Mouse (Mus musculus) liver, embryonic 13.5 days (tissue): ENCODE measurements around the gene Hist1h2bg. TPM values are rescaled to one million over a fixed set of nuclear protein-coding genes. Genes with fewer than 3 reads are reported as not detected.
A peak's percentile ranks its signal among the peaks of the same experiment; 100 is the strongest.
"Not testable (repeated sequence)": the region's sequence is repeated elsewhere in the genome, so short reads cannot be mapped to it uniquely, and the experiment has no call there.

Experiments used
- ATAC-seq: fragments of 200-750 bp; cut with Nextera tagmentation; 2 replicates; pipeline ENCODE4 v1.8.0; 2017; ENCODE audit warnings: low read depth, mild to moderate bottlenecking, moderate number of reproducible peaks, moderate library complexity
- DNase-seq: peaks from one replicate; pipeline ENCODE4 v3.0.0; 2022
- H3K27ac ChIP-seq: fragments of 300-500 bp; sonication (generic); 2 replicates; pipeline ENCODE4 v1.5.1; 2015; ENCODE audit warnings: moderate library complexity, mild to moderate bottlenecking, inconsistent platforms
- H3K27me3 ChIP-seq: fragments of 300-500 bp; sonication (generic); 2 replicates; pipeline ENCODE4 v1.6.1; 2015; ENCODE audit warnings: mild to moderate bottlenecking, inconsistent platforms
- H3K36me3 ChIP-seq: fragments of 300-500 bp; sonication (generic); 2 replicates; pipeline ENCODE4 v1.6.1; 2015; ENCODE audit warnings: mild to moderate bottlenecking, inconsistent platforms
- H3K4me1 ChIP-seq: fragments of 300-500 bp; sonication (generic); replicated peaks from 2 replicates; pipeline ENCODE4 v1.6.1; 2015; ENCODE audit warnings: inconsistent platforms
- H3K4me2 ChIP-seq: fragments of 300-500 bp; sonication (generic); 2 replicates; pipeline ENCODE4 v1.6.1; 2015; ENCODE audit warnings: inconsistent platforms, mild to moderate bottlenecking, moderate library complexity
- H3K4me3 ChIP-seq: fragments of 300-500 bp; sonication (generic); replicated peaks from 2 replicates; pipeline ENCODE4 v1.5.1; 2015; ENCODE audit warnings: mild to moderate bottlenecking, inconsistent platforms
- H3K9ac ChIP-seq: fragments of 300-500 bp; sonication (generic); 2 replicates; pipeline ENCODE4 v1.6.1; 2015; ENCODE audit warnings: mild to moderate bottlenecking, inconsistent platforms
- H3K9me3 ChIP-seq: fragments of 300-500 bp; sonication (generic); replicated peaks from 2 replicates; pipeline ENCODE4 v1.6.1; 2016; ENCODE audit warnings: inconsistent platforms
- WGBS: fragments of 180-500 bp; shearing (Covaris S2); methylation state at CpG from one replicate; pipeline ENCODE4 v1.1.7; 2015; ENCODE audit not compliant: insufficient replicate concordance; 5-methylcytosine and 5-hydroxymethylcytosine counted together
- polyA plus RNA-seq: library from polyadenylated mRNA; unstranded; fragments of >200 nt; fragmentation: Nextera tagmentation; extraction: Ambion mirVana; gene quantifications from 2 replicates; pipeline ENCODE4 v1.2.1, GENCODE M21; 2015

The Hist1h2bg gene
- polyA plus RNA-seq, 1 experiment from 2014 or later: 14.1 TPM

DNA sequence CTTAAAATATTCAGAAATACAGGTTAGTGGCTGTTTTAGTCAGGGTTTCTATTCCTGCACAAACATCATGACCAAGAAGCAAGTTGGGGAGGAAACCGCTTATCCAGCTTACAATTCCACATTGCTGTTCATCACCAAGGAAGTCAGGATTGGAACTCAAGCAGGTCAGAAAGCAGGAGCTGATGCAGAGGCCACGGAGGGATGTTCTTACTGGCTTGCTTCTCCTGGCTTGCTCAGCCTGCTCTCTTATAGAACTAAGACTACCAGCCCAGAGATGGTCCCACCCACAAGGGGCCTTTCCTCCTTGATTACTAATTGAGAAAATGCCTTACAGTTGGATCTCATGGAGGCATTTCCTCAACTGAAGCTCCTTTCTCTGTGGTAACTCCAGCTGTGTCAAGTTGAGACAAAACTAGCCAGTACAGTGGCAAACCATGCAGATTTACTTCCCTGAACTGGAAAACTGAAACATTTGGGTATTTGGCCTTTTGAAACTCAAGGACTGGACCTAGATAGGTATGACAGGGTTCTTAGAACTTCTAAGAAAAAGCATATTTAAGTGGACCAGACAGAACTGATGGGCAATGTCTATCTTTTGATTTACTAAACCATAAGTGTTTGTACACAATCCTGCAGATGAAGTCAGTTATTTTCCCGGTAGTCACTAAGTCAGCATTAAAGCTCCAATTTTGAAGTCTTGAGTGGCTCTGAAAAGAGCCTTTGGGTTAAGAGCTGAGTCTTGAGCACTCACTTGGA is 28.8 kb upstream of the Hist1h2bg start:
- peak overlapping the region; percentile 67 for H3K4me3 ChIP-seq
- H3K4me2 ChIP-seq: peak overlapping the region; percentile 73
- DNase-seq, H3K36me3 ChIP-seq, H3K9me3 ChIP-seq, H3K27me3 ChIP-seq, ATAC-seq: not testable (repeated sequence)
- H3K4me1 ChIP-seq: peaks cover 40% of the 10 kb centered on the region
- WGBS: 7% methylated on average over 3 of the region's 3 CpGs
- H3K9ac ChIP-seq: peak overlapping the region; percentile 90
- H3K27ac ChIP-seq: peak overlapping the region; percentile 98

DNA sequence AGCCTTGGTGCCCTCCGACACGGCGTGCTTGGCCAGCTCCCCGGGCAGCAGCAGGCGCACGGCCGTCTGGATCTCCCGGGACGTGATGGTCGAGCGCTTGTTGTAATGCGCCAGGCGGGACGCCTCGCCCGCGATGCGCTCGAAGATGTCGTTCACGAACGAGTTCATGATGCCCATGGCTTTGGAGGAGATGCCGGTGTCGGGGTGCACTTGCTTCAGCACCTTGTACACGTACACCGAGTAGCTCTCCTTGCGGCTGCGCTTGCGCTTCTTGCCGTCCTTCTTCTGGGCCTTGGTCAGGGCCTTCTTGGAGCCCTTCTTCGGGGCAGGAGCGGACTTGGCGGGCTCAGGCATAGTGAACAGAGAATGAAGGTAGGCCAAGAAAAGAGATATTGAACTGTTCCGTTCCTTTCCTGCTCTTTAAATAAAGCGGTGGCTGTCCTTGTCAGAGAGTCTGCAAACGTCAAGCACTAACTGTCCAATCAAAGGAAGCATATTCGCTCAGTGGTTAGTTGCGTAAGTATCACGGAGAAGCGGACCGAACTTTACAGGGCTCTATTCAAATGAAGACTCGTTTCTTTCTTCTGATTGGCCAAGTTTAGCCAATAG is 28.1 kb upstream of the Hist1h2bg start, which contains the start of gene Hist1h2bh:
Hist1h2bh (minus strand) TSS at position 394 of the 609 bp plus-strand sequence.
- under 1% methylated on average over 30 of the region's 42 CpGs for WGBS
- not testable (repeated sequence) for H3K9me3 ChIP-seq, H3K27me3 ChIP-seq, H3K36me3 ChIP-seq
- H3K4me2 ChIP-seq: peak within 1 kb of the TSS; percentile 73
- H3K4me3 ChIP-seq: peak within 1 kb of the TSS; percentile 67
- H3K27ac ChIP-seq: peak within 1 kb of the TSS; percentile 98
- H3K4me1 ChIP-seq: peaks cover 33% of the 10 kb centered on the region
- peak; percentile 89 for DNase-seq
- peak; percentile 87 for ATAC-seq
- H3K9ac ChIP-seq: peak within 1 kb of the TSS; percentile 90

GRCm38 (mm10) chr13:23543965-23544786 is 27.0 kb upstream of the Hist1h2bg start, which contains the start of gene Hist1h3f:
TSS of gene Hist1h3f (plus strand) at chr13:23544052.
- Histone ChIP-seq H3K4me2 (peak within 1 kb of the TSS; percentile 73), H3K9me3 (no peaks in the 10 kb centered on the region), H3K4me3 (peak within 1 kb of the TSS; percentile 67), H3K36me3 (no peaks in the 10 kb centered on the region), H3K27me3 (no peaks in the 10 kb centered on the region), H3K9ac (peak within 1 kb of the TSS; percentile 90), H3K4me1 (peaks cover 29% of the 10 kb centered on the region), H3K27ac (peak within 1 kb of the TSS; percentile 98)
- DNase-seq: peak; percentile 86
- peak; percentile 75 for ATAC-seq
- under 1% methylated on average over 28 of the region's 45 CpGs for WGBS

DNA sequence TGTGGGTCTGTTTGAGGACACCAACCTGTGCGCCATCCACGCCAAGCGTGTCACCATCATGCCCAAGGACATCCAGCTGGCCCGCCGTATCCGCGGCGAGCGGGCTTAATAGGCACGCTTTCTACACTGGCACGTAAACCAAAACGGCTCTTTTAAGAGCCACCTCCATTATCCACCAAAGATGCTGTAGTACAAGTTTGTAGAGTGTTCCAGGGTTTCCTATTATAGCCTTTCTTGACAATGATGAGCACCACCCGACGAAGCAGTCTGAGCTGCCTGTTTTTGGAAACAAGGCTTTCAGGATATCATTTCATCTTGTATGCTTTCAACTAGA is 26.4 kb upstream of the Hist1h2bg start:
- peak; percentile 8 for ATAC-seq
- H3K9ac ChIP-seq: peak overlapping the region; percentile 75
- not testable (repeated sequence) for DNase-seq

DNA sequence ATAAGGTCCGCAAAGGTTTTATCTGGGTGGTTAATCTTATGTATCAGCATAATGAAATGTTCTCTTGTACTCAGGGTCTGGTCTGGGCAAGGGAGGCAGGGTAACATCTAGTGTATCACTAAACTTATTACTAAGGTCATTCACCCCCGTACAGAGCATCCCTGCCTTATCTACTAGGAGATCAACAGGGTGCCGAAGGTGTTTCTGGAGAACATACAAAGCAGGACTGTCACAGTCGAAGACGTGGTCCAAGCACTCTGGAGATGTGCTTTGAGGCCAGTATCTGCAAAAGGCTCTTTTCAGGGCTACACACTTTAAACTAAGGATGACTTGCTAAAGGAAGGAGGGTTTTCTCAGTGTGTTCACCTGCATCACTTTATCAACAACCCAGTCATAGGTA is 24.5 kb upstream of the Hist1h2bg start:
- Histone ChIP-seq H3K4me1 (peaks cover 33% of the 10 kb centered on the region), H3K9ac (peak overlapping the region; percentile 48; the same call in 1 of the 2 replicates), H3K4me3 (no peak overlapping the region), H3K9me3 (no peaks in the 10 kb centered on the region), H3K27me3 (no peaks in the 10 kb centered on the region), H3K4me2 (peak overlapping the region; percentile 35; the same call in 1 of the 2 replicates), H3K36me3 (no peaks in the 10 kb centered on the region), H3K27ac (peak overlapping the region; percentile 89)
- 65% methylated on average over 5 of the region's 5 CpGs for WGBS
- ATAC-seq: no peak
- DNase-seq: no peak

More for the DNA sequence above, 26.4 kb upstream of the Hist1h2bg start:
- H3K9me3 ChIP-seq, H3K27me3 ChIP-seq, H3K36me3 ChIP-seq: not testable (repeated sequence)
- H3K4me1 ChIP-seq: peaks cover 34% of the 10 kb centered on the region
- H3K4me3 ChIP-seq: peak overlapping the region; percentile 56
- peak overlapping the region; percentile 72 for H3K4me2 ChIP-seq
- WGBS: 0% methylated on average over 13 of the region's 14 CpGs
- H3K27ac ChIP-seq: peak overlapping the region; percentile 97

GRCm38 (mm10) chr13:23550761-23551145 is 20.4 kb upstream of the Hist1h2bg start:
- Histone ChIP-seq H3K4me2 (peak overlapping the region; percentile 71), H3K27ac (peak overlapping the region; percentile 98), H3K4me3 (peak overlapping the region; percentile 58), H3K4me1 (peaks cover 57% of the 10 kb centered on the region), H3K9me3 (no peaks in the 10 kb centered on the region), H3K36me3 (no peaks in the 10 kb centered on the region), H3K9ac (peak overlapping the region; percentile 81), H3K27me3 (no peaks in the 10 kb centered on the region)
- WGBS: under 1% methylated on average over 3 of the region's 3 CpGs
- no peak for DNase-seq
- peak; percentile 0 for ATAC-seq

DNA sequence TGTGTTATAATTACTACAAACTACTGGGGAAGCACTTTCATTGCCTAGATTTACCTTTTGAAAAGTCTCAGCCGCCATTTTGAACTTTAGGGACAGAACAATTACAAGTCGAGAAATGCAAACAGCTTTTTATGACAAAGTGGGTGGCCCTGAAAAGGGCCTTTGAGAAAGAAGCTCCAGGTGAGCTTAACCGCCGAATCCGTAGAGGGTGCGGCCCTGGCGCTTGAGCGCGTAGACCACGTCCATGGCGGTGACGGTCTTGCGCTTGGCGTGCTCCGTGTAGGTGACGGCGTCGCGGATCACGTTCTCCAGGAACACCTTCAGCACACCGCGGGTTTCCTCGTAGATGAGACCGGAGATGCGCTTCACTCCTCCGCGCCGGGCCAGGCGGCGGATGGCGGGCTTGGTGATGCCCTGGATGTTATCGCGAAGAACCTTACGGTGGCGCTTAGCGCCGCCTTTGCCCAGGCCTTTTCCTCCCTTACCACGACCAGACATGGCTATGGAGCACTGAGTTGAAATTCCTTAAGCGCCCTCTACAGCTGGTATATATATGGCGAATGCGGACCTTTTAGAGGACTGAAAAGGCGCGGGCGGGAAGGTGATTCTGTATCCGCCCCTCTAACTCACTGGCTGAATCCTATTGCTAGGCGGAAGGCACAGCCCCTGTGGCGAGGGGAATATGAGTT is 19.9 kb upstream of the Hist1h2bg start, which contains the start of gene Hist1h4f:
Hist1h4f (minus strand) TSS at position 503 of the 689 bp plus-strand sequence.
- peak within 1 kb of the TSS; percentile 58 for H3K4me3 ChIP-seq
- not testable (repeated sequence) for H3K9me3 ChIP-seq, H3K27me3 ChIP-seq, H3K36me3 ChIP-seq
- ATAC-seq: peak; percentile 68
- H3K4me2 ChIP-seq: peak within 1 kb of the TSS; percentile 71
- H3K4me1 ChIP-seq: peaks cover 56% of the 10 kb centered on the region
- peak within 1 kb of the TSS; percentile 98 for H3K27ac ChIP-seq
- under 1% methylated on average over 47 of the region's 47 CpGs for WGBS
- DNase-seq: peak; percentile 93
- peak within 1 kb of the TSS; percentile 81 for H3K9ac ChIP-seq

DNA sequence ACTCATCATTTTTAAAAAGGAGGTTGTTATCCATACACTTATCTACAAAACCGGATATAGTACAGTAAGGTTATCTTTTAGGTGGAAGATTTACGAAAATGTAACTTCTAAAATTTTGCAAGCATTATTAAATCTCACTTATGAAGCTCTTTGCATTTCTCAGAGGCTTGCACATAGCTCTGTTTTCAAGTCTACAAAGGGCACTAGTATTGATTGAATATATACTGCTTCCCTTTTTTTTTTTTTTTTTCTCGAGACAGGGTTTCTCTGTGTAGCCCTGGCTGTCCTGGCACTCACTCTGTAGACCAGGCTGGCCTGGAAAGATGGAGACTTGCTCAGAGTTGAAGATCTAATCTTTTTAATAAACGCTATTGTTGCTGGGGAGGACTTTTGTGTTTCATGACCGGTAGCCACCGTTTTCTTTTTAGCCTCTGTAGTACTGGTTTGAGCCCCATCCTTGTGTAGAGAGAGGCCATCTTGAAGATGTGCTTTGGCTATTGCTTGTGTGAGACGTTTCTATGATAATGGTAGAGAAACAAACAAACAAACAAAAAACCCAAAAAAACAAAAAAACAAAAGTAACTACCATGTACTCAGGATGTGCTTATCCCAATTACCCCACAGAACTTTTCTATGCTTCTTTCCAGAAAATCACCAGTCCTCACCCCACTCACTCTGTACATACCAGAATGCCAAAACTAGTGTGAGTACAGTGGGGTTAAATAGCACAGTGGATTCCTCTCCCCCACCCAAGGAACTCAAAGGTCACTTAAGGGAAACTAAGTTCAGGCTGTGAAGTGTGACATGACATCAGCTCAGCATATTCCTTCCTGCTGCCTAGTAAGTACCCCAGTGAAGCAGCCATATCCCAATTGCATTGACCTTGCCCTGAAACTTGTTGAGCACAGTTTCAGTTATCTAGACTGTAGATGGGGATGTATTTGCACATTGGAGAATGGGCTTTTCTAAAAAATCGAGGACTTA is 19.0 kb upstream of the Hist1h2bg start:
- no peak for ATAC-seq
- DNase-seq: no peak
- H3K4me3 ChIP-seq: peak overlapping the region; percentile 58; the same call in 1 of the 2 replicates
- H3K4me1 ChIP-seq: peaks cover 58% of the 10 kb centered on the region
- no peaks in the 10 kb centered on the region for H3K9me3 ChIP-seq
- peak overlapping the region; percentile 81 for H3K9ac ChIP-seq
- H3K36me3 ChIP-seq: no peaks in the 10 kb centered on the region
- H3K27me3 ChIP-seq: no peaks in the 10 kb centered on the region
- WGBS: 34% methylated on average over 8 of the region's 8 CpGs
- peak overlapping the region; percentile 98 for H3K27ac ChIP-seq
- peak overlapping the region; percentile 71 for H3K4me2 ChIP-seq

DNA sequence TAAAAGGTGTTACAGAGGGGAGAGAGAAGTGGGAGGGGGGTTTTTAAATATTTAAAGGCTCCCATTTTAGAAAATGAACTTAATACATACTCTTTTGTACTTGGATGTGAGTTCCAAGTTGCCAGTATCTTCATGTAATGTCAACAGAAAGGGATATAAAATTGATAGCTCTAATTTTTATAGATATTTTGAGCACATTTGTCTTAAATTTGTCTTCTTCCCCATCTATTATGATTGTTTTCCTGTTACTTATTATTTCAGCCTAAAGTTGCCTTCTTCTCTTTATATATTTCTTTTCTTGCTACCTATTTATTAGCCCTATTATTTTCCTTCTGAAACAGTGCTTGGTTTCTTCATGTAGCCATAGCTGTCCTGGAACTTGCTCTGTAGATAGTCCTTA is 18.2 kb upstream of the Hist1h2bg start, which contains the start of gene Hist1h1d:
Hist1h1d (plus strand) TSS at position 301 of the 400 bp plus-strand sequence.
- Histone ChIP-seq H3K4me1 (peaks cover 60% of the 10 kb centered on the region), H3K27ac (peak within 1 kb of the TSS; percentile 100), H3K36me3 (no peaks in the 10 kb centered on the region), H3K9me3 (no peaks in the 10 kb centered on the region), H3K9ac (peak within 1 kb of the TSS; percentile 92), H3K4me2 (peak within 1 kb of the TSS; percentile 83), H3K27me3 (no peaks in the 10 kb centered on the region), H3K4me3 (no peak within 1 kb of the TSS)
- DNase-seq: no peak
- ATAC-seq: no peak

DNA sequence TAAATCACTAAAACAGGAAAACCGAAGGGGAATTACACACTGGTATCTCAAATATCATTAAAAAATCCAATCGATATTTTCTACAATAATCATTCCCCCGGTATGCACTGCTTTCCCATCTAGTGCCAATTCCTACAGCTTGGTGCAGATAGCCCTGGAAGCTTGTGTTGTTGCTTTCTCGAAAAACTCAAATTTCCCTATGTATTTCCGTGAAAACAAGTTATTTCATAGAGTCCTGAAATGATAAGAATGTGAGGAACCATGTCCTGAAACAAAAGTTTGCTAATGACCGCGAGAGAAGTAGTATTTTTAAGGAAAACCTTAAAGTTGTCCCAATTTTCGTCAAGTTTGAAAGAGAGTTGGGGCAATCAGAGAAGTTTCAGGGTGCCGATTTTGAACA is 16.8 kb upstream of the Hist1h2bg start:
- Histone ChIP-seq H3K27ac (peak overlapping the region; percentile 100), H3K9ac (peak overlapping the region; percentile 92), H3K36me3 (no peaks in the 10 kb centered on the region), H3K9me3 (no peaks in the 10 kb centered on the region), H3K27me3 (no peaks in the 10 kb centered on the region), H3K4me2 (peak overlapping the region; percentile 83), H3K4me3 (peak overlapping the region; percentile 66), H3K4me1 (peaks cover 56% of the 10 kb centered on the region)
- no peak for DNase-seq
- ATAC-seq: no peak
- WGBS: 19% methylated on average over 9 of the region's 9 CpGs
